Mouse (Mus musculus) spleen, adult 2 months (tissue): ENCODE measurements around the gene Hoxd9. TPM values are rescaled to one million over a fixed set of nuclear protein-coding genes. Genes with fewer than 3 reads are reported as not detected.

Experiments used
- DNase-seq, 2 experiments: peaks; one replicate each; pipeline versions ENCODE4 v3.0.0 to v3.0.0-alpha.2; 2012 to 2021; ENCODE audit warnings: low spot score in 2 of 2, low read depth in 1 of 2
- H3K27ac ChIP-seq: fragments of 200-500 bp; 2 replicates; pipeline ENCODE4 v1.5.1; 2012; ENCODE audit warnings: low read length, inconsistent platforms; ENCODE audit not compliant: insufficient read depth
- H3K27me3 ChIP-seq: fragments of 200-500 bp; 2 replicates; pipeline ENCODE4 v1.6.1; 2012; ENCODE audit warnings: mild to moderate bottlenecking, moderate library complexity, low read length, inconsistent platforms; ENCODE audit not compliant: control insufficient read depth, insufficient read depth
- H3K36me3 ChIP-seq: fragments of 200-500 bp; 2 replicates; pipeline ENCODE4 v1.6.1; 2012; ENCODE audit warnings: mild to moderate bottlenecking, low read length, inconsistent platforms; ENCODE audit not compliant: control insufficient read depth, insufficient read depth
- H3K4me1 ChIP-seq: fragments of 200-500 bp; 2 replicates; pipeline ENCODE4 v1.6.1; 2011; ENCODE audit warnings: inconsistent platforms; ENCODE audit not compliant: control insufficient read depth, insufficient read depth, insufficient read length
- H3K4me3 ChIP-seq: fragments of 200-500 bp; 2 replicates; pipeline ENCODE4 v1.5.1; 2011; ENCODE audit warnings: mild to moderate bottlenecking, inconsistent platforms; ENCODE audit not compliant: insufficient read depth, insufficient read length; ENCODE audit errors: extremely low read depth
- CTCF ChIP-seq: fragments of 200-500 bp; IDR thresholded peaks from 2 replicates; pipeline ENCODE4 v1.5.1; 2011; ENCODE audit warnings: mild to moderate bottlenecking, inconsistent platforms; ENCODE audit not compliant: insufficient read depth, insufficient read length, insufficient replicate concordance; ENCODE audit errors: extremely low read depth
- POLR2A ChIP-seq: fragments of 200-500 bp; IDR thresholded peaks from 2 replicates; pipeline ENCODE4 v1.6.1; 2011; ENCODE audit warnings: low read depth, low read length, inconsistent platforms
- WGBS: fragments of 180-500 bp; shearing (Covaris S2); methylation state at CpG from one replicate; pipeline ENCODE4 v1.1.7; 2018; 5-methylcytosine and 5-hydroxymethylcytosine counted together
- polyA plus RNA-seq: library from polyadenylated mRNA; depleted of rRNA; stranded (reverse); fragments of >200 nt; gene quantifications from 2 replicates; pipeline ENCODE4 v1.2.3, GENCODE M21; 2012

The Hoxd9 gene
- polyA plus RNA-seq, 1 experiment: 0.06 TPM

GRCm38 (mm10) chr2:74704999-74705466 is 7.5 kb downstream of the Hoxd9 start:
- WGBS: 2% methylated on average over 62 of the region's 66 CpGs
- Histone ChIP-seq H3K4me3 (peak overlapping the region; percentile 18; the same call in 1 of the 2 replicates), H3K27me3 (peaks cover 25% of the 10 kb centered on the region), H3K36me3 (no peaks in the 10 kb centered on the region), H3K4me1 (peaks cover 2% of the 10 kb centered on the region; the same call in 1 of the 2 replicates), H3K27ac (no peak overlapping the region)
- DNase-seq: no peak
- TF ChIP-seq CTCF (no peak), POLR2A (no peak)

GRCm38 (mm10) chr2:74705467-74706089 is 8.1 kb downstream of the Hoxd9 start:
- Histone ChIP-seq H3K4me3 (peak overlapping the region; percentile 23), H3K27ac (no peak overlapping the region), H3K36me3 (no peaks in the 10 kb centered on the region), H3K4me1 (peaks cover 2% of the 10 kb centered on the region; the same call in 1 of the 2 replicates), H3K27me3 (peaks cover 25% of the 10 kb centered on the region)
- 2% methylated on average over 47 of the region's 85 CpGs for WGBS
- no peak for DNase-seq
- TF ChIP-seq POLR2A (no peak), CTCF (no peak)

GRCm38 (mm10) chr2:74706393-74706960 is 8.9 kb downstream of the Hoxd9 start:
- H3K27me3 ChIP-seq: peaks cover 26% of the 10 kb centered on the region
- peaks cover 2% of the 10 kb centered on the region; the same call in 1 of the 2 replicates for H3K4me1 ChIP-seq
- no peak overlapping the region for H3K4me3 ChIP-seq
- no peak for TF ChIP-seq POLR2A
- no peak for TF ChIP-seq CTCF
- no peak overlapping the region for H3K27ac ChIP-seq
- no peak for DNase-seq
- no peaks in the 10 kb centered on the region for H3K36me3 ChIP-seq
- 13% methylated on average over 13 of the region's 13 CpGs for WGBS

- Histone ChIP-seq H3K4me1 (peaks cover 6% of the 10 kb centered on the region; the same call in 1 of the 2 replicates), H3K36me3 (no peaks in the 10 kb centered on the region), H3K27me3 (peaks cover 30% of the 10 kb centered on the region), H3K27ac (no peak overlapping the region), H3K4me3 (no peak overlapping the region)
- no peak for DNase-seq
- TF ChIP-seq CTCF: no peak
- TF ChIP-seq POLR2A: no peak
- 43% methylated on average over 7 of the region's 7 CpGs for WGBS
These were observed 10.1 kb downstream of the Hoxd9 start for GRCm38 (mm10) chr2:74707599-74707998.

- peaks cover 6% of the 10 kb centered on the region; the same call in 1 of the 2 replicates for H3K4me1 ChIP-seq
- TF ChIP-seq POLR2A (no peak), CTCF (no peak)
- no peak overlapping the region for H3K27ac ChIP-seq
- H3K36me3 ChIP-seq: no peaks in the 10 kb centered on the region
- no peak for DNase-seq
- peaks cover 27% of the 10 kb centered on the region for H3K27me3 ChIP-seq
- H3K4me3 ChIP-seq: no peak overlapping the region
- 60% methylated on average over 4 of the region's 4 CpGs for WGBS
These were observed 11.1 kb downstream of the Hoxd9 start for GRCm38 (mm10) chr2:74708676-74709075.

GRCm38 (mm10) chr2:74709465-74710419 is 12.2 kb downstream of the Hoxd9 start:
- WGBS: 26% methylated on average over 5 of the region's 5 CpGs
- TF ChIP-seq CTCF: no peak
- no peak for TF ChIP-seq POLR2A
- DNase-seq: no peak
- no peaks in the 10 kb centered on the region for H3K36me3 ChIP-seq
- no peak overlapping the region for H3K4me3 ChIP-seq
- no peak overlapping the region for H3K27ac ChIP-seq
- H3K4me1 ChIP-seq: peaks cover 6% of the 10 kb centered on the region; the same call in 1 of the 2 replicates
- peaks cover 28% of the 10 kb centered on the region for H3K27me3 ChIP-seq
